Mouse (Mus musculus) frontal cortex, postnatal 25 days (tissue): Measurements from ENCODE around the gene Dcaf6.

Source experiments
- DNase-seq, 2 experiments: peaks; one replicate each; pipeline ENCODE4 v3.0.0; 2022; ENCODE audit warnings: low spot score in 2 of 2

Gene Dcaf6

GRCm38 (mm10) chr1:165460360-165460800, at the start of gene Dcaf6, which contains the start of gene Mpc2:
Dcaf6 (minus strand) TSS chr1:165460475.
Mpc2 (plus strand) TSS chr1:165460637.
- DNase-seq: peak; percentile 98 to 99

GRCm38 (mm10) chr1:165506303-165506702, 46.0 kb upstream of the Dcaf6 start:
- no peak for DNase-seq

GRCm38 (mm10) chr1:165503307-165504024, 43.2 kb upstream of the Dcaf6 start:
- no peak for DNase-seq

GRCm38 (mm10) chr1:165498856-165499255, 38.6 kb upstream of the Dcaf6 start:
- DNase-seq: no peak

GRCm38 (mm10) chr1:165489197-165489596, 28.9 kb upstream of the Dcaf6 start:
- DNase-seq: no peak

GRCm38 (mm10) chr1:165486108-165486507, 25.8 kb upstream of the Dcaf6 start:
- no peak for DNase-seq

GRCm38 (mm10) chr1:165484688-165485233, 24.5 kb upstream of the Dcaf6 start, which contains the start of gene Adcy10:
Adcy10 (plus strand) TSS chr1:165485183.
- DNase-seq: no peak

- DNase-seq: no peak
Measured at GRCm38 (mm10) chr1:165471490-165471889, 11.2 kb upstream of the Dcaf6 start.

- DNase-seq: no peak
Measured at GRCm38 (mm10) chr1:165469717-165470116, 9.4 kb upstream of the Dcaf6 start.

GRCm38 (mm10) chr1:165468971-165469370, 8.7 kb upstream of the Dcaf6 start:
- no peak for DNase-seq

- DNase-seq: no peak
Measured at GRCm38 (mm10) chr1:165464574-165464973, 4.3 kb upstream of the Dcaf6 start.

- no peak for DNase-seq
Measured at GRCm38 (mm10) chr1:165462861-165463260, 2.6 kb upstream of the Dcaf6 start.

- DNase-seq: no peak
Measured at GRCm38 (mm10) chr1:165461681-165462080, 1.4 kb upstream of the Dcaf6 start.

- DNase-seq: peak; percentile 92 to 97
Measured at GRCm38 (mm10) chr1:165460801-165461377, 614 bp upstream of the Dcaf6 start.

- DNase-seq: peak; percentile 22 to 31
Measured at GRCm38 (mm10) chr1:165459503-165460181, 633 bp downstream of the Dcaf6 start.

GRCm38 (mm10) chr1:165459041-165459502, 1.2 kb downstream of the Dcaf6 start:
- no peak for DNase-seq

GRCm38 (mm10) chr1:165441719-165442118, 18.6 kb downstream of the Dcaf6 start:
- DNase-seq: no peak

GRCm38 (mm10) chr1:165441201-165441600, 19.1 kb downstream of the Dcaf6 start:
- no peak for DNase-seq

GRCm38 (mm10) chr1:165440788-165441187, 19.5 kb downstream of the Dcaf6 start:
- DNase-seq: no peak

- DNase-seq: no peak
Measured at GRCm38 (mm10) chr1:165438289-165439021, 21.8 kb downstream of the Dcaf6 start.

GRCm38 (mm10) chr1:165432883-165433282, 27.4 kb downstream of the Dcaf6 start:
- no peak for DNase-seq

GRCm38 (mm10) chr1:165426254-165426653, 34.0 kb downstream of the Dcaf6 start:
- no peak for DNase-seq
